Mouse (Mus musculus) left cerebral cortex, postnatal 10 days (tissue): ENCODE data around the gene Copb2. TPM values are rescaled to one million over a fixed set of nuclear protein-coding genes. Genes with fewer than 3 reads are reported as not detected.
A peak's percentile ranks its signal among the peaks of the same experiment; 100 is the strongest.

Experiments
- DNase-seq, 2 experiments: peaks; one replicate each; pipeline ENCODE4 v3.0.0; 2021 to 2022; ENCODE audit warnings: low spot score in 2 of 2, mixed read lengths in 1 of 2; ENCODE audit errors: extremely low spot score in 1 of 2
- intact Hi-C: fragments of 180-260 bp; cut with DNase I; formaldehyde crosslinking; loops from one replicate; pipeline ENCODE4 v1.15.1; 2025
- total RNA-seq, 2 experiments: library from RNA; stranded (reverse); gene quantifications; 2 replicates each; pipeline ENCODE4 v1.2.3; 2021

Gene Copb2
- total RNA-seq = 100 to 1,000 TPM; 101 TPM

DNA sequence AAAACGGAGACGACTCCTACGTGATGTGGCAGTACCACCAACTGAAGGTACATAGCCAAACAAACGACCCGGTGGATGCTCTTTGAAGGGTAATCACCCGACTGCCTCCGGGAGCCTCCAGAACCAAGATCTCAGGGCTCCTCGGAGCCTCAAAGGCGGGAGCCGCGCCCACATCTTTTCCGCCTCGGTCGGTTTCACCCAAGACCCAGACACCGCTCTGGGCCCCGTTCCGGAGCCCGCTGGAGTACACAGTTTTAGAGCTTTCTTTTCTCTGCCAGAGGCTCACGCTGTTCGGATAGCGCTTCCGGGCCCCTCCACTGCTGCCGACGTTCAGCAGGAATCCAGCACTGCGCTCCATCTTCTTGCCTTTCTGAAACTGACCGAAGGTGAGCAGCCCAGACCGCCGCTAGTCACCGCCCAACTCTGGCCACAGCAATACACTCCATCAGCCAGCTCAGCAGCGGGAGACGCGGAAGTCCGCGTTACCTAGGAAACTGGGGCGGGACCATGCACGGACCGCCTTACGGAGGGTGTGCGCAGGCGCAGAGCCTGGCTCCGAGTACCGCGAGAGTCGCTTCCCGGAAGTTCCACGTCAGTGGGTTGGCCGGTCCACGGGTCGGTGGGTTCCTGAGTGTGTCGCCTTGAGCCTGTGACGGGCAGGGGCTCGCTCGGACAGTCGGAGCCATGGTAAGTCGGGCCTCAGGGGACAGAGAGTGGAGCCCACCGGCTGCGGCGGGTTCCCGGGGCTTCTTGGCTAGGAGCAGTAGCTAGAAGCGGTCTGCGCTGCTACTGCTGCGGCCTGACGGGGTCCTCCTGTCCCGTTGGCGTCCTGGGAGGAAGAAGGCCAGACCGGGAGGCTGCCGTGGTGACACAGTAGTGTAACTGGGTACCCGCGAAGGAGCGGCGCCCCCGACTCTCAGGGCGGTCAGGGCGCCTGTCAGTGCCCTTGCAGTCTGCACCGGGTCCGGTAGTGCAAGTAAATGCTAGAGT is at the start of gene Copb2:
TSS of gene Copb2 (plus strand) at position 585 of the 990 bp plus-strand sequence.
- DNase-seq = peak; percentile 98 to 99
- intact Hi-C loops = no loop called here

DNA sequence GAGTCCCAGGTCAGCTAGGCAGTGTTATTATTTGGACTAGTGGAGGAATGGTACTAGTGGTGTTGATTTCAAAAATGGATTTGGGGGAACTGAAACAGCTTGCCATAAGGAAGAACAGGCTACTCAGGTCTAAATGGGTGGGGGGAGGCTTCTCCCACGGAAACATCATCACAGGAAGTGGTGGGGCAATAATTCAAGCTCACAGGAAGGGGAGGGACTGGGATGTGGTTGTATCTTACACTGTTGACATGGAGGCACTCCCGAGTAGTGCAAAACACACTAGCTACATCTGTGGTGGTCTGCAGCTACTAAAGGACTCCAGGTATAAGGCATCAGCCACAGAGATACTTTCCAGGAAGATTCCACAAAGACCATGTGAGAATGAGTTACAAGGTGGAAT is 39.6 kb upstream of the Copb2 start:
- intact Hi-C loops = no loop called here
- DNase-seq = no peak

DNA sequence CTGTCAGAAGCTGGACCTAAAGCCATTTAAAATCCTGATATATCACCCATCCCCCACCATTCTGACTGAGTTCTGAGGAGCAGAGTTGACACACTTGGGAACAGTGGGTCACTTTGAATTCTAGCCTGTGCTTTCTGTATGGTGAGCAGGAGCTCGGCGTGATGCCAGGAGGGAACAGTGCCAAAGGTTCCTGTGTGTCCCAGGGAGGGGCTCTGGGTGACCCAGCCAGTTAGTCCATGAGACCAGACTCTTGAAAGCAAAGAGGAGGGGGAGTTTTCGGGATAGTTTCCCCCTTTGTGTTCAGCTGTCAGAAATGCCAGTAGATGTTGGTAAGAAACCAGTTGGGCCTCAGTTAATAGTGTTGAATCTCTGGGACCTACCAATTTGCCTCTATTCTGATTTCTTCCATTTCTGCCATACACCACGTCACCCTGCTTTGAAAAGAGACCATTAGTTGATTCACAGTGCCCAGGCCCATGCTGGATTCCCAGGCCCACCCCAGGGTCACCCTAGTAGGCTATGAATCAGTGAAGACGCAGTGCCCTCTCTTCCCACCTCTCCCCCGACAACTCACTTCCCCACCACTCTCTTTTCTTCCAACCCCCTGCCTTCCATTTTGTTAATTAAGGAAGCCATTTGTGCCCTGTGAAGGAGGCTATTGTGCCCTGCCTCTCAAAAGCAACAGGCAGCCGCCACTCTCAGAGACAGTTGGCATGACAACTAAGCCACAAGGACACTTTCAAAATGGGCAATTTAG is 38.6 kb upstream of the Copb2 start:
- DNase-seq = peak; percentile 31 to 56
- intact Hi-C loops = no loop called here

DNA sequence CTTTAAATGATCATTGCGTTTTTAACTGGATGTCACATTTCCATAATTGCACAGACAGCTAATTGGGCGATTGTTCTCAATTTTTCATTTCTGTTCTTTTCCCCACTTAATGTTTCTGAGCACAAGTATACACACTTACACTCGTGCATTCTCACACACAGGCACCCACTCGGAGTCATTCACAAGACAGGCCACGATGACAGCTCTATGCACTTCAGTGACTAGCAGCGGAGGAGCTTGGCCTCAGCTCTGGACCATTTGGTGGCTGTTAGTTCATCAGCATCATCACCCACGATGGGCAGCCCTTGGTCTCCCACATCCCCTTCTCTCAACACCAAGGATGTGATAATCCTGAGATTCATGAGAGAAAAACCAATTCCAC is 38.0 kb upstream of the Copb2 start:
- intact Hi-C loops = no loop called here
- DNase-seq = no peak

DNA sequence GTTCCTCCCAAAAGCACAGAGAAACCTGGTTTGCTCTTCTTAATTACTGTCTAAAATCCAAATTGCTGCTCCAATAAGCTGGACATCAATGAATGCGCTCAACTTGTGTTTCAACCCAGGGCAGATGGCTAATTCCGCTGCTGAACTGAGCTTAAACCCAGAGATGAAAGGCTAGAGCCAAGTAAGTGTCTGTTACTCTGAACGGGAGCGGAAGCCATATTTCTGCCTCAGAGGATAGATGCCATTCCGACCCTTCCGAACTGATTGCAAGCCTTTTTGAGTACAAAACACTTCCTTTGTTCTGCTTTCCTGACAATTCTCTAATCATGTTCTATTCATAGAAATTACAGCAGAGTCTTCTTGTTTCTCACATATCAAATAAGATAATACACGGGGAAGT is 36.3 kb upstream of the Copb2 start:
- intact Hi-C loops = no loop called here
- no peak for DNase-seq

DNA sequence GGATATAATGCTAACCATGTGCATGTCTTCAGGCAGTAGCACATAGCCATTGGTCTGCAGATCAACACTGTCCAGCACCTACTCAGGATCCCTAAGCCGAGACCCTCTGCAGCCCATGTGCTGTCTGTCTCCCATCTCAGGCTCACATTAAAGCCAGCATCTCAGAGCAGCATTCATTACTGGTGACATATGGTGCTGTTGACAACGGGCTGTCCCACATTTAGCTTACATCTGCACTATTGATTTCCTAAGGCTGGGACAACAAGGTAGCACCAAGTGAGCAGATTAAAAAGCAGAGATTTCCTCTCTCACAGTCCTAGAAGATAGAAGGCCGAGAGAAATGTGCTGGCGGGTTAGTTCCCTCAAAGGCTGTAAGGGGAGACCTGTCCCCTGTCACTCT is 33.7 kb upstream of the Copb2 start:
- intact Hi-C loops = loop anchor here (10.0 kb wide), 1 partner anchor 85 kb away; no protein-coding TSS in a partner anchor
- DNase-seq = no peak

DNA sequence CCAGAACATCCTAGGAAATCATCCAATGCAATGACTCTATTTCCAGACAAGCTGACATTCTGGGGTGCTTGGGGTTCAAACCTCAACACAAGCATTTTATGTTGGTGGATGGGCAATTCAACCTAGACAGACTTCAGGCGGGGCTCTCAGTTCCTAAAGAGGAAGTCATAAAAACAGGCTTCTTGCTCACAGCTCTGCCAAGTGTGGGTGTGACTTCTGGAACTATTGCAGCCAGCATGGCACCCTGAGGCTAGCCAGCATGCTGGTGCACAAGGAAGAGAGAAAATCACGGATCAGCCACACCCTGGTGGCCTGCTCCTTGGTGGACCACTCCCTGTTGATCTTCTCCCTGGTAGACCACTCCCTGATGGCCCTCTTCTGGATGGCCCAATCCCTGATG is 32.5 kb upstream of the Copb2 start:
- intact Hi-C loops = loop anchor here (10.0 kb wide), 1 partner anchor 86 kb away; no protein-coding TSS in a partner anchor
- DNase-seq = no peak

DNA sequence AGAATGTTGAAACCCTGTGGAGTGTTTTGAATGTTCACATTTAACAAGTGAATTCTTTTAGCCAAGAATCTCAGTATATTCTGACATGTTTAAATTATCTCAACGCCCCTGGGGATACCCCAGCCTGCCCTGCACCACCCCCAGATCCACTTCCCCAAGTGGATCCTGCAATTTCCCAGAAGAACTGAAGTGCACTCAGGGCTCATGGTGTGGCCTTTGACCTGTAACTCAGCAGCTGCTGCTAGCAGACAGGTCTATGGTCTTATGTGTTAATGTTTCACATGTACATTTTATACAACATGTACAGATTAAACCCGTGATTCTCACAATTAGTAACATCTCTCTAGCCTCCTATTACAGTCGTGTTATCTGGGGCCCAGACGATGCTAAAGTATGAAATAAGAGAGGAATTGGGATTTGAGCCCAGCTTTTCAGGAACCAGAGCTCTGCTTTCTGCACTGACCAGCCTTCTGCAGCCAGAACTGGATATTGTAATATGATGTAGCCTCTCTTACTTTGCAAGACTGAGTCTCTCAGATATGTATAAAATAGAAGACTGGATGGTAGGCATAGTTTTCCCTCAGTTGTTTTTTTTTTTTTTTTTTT is 28.7 kb upstream of the Copb2 start:
- DNase-seq = no peak
- intact Hi-C loops = loop anchor here (5.0 to 10.0 kb wide), 2 partner anchors 90 to 117 kb away; no protein-coding TSS in a partner anchor

DNA sequence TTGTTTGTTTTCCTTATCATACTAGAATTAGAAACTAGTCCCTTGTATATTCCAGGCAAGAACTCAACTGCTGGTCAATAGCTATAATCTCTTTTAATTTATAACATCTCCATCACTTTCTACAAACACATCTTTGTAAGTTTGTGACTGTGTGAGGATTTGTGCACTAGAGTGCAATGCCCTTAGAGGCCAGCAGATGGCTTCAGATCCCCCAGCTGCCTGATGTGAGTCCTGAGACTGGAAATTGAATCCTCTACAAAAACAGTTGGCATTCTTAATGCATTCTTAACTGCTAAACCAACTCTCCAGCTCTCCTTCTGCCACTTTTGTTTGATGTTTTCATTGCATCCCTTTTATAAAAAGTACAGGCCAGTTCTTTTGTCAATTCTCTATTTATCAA is 27.8 kb upstream of the Copb2 start:
- intact Hi-C loops = loop anchor here (5.0 to 10.0 kb wide), 2 partner anchors 91 to 118 kb away; no protein-coding TSS in a partner anchor
- no peak for DNase-seq

DNA sequence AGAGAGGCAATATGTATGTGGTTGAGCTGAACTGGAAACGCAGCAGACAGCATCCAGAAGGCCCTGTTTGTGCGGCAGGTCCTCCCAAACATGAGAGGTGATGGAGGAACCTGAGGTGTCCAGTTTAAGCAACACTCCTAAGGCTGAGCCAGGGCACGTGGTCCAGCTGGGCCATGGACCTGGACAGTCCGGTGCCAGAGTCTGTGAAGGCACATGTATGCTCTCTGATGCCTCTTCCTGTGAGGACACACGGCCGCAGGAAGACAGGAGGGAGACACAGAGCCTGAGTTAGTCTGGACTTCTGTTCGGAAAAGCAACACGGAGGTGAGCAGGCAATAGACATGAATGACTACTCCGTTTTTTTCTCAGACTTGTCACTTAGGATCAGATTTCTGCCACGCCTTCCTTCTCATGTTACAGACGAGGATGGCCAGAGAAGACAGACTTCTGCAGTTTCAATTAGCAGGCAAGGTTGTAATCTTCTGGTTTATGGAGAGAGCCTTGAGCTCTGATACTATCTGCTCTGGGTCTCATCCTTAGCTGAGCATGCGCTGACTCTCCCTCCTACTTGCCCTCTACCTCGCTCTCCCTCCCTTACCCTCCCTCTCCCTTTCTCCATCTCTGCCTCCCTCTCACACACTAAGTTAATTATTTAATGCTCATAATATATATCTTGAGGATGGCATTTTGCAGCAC is 25.4 kb upstream of the Copb2 start:
- intact Hi-C loops = loop anchor here (5.0 to 10.0 kb wide), 2 partner anchors 93 to 121 kb away; no protein-coding TSS in a partner anchor
- DNase-seq = no peak

DNA sequence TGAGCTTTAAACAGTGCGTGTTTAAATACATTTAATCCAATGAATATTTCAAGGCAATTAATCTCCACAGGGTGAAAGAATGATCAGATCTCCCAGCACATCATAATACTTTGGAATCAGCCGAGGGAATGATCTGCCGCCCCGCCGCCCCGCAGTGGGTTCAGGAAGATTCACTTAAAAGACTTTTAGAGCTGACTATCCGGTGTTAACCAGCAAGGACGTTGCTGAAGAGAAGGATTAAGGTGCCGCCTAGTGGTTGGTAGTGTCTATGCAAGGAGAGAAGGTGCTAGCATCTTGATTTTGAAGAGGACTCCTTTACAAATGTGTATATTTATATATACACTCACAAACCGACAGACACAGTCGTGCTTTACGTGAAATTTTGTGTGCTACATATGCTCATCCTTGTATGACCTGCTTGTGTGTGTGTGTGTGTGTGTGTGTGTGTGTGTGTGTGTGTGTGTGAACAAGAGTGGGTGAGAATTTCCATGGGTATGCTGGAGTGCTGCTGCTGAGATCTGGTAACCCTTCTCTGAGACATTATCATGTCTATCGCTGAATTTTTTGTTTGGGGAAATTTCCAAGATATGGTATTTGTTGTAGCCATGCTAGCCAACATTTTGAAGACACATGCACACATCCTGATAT is 24.7 kb upstream of the Copb2 start:
- DNase-seq = peak; percentile 74 to 86

DNA sequence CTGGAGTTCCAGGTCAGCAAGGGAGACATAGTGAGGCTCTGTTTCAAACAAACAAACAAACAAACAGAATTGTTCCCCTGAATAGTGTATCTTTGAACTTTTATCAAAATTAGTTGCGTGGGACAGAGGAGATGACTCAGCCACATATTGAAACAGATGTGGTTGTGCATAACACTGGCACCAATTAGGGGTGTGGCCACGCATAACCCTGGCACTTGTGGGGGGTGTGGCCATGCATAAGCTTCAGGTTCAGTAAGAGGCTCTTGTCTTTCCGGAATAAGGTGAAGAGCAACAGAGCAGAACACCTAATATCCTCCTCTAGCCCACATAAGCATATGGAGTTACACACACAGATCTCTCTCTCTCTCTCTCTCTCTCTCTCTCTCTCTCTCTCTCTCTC is 19.5 kb upstream of the Copb2 start:
- no peak for DNase-seq
- intact Hi-C loops = loop anchor here (10.0 kb wide), 2 partner anchors 509 to 1249 kb away; partner anchors contain the start of gene Clstn2

More for the DNA sequence above, 24.7 kb upstream of the Copb2 start:
- intact Hi-C loops = loop anchor here (5.0 to 10.0 kb wide), 2 partner anchors 94 to 122 kb away; no protein-coding TSS in a partner anchor

DNA sequence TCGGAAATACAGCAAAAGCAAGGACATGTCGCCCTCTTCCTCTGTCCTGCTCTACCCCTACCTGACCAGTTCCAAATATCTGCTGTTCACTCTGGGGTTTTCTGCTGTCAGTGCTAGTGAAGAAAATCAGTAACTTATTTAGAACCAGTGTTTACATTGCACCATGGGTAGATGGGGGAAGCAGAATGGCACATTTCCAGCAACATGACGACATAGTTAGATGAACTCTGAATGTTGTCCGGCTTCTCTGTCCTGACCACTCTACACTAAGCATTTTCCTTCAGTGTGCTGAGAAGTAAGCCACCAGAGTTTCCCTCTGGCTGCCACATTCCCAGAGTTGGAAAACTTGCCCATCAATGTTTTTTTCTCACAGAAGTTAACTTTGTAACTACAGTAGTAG is 20.3 kb downstream of the Copb2 start:
- intact Hi-C loops = no loop called here
- no peak for DNase-seq

DNA sequence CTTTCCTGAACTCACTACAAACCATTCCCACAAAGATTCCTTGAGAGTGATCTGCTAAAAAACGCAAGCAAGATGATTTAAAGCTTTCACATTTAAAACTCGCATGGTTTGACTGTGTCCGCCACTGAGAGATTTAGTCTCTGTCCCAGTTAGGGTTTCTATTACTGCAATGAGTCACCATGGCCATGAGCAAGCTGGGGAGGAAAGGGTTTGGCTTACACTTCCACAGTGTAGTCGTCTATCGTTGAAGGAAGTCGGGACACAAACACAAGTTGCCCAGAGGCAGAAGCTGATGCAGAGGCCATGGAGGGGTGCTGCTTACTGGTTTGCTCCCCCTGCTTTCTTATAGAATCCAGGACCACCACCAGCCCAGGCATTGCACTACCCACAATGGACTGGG is 36.6 kb downstream of the Copb2 start:
- no peak for DNase-seq
- intact Hi-C loops = no loop called here

DNA sequence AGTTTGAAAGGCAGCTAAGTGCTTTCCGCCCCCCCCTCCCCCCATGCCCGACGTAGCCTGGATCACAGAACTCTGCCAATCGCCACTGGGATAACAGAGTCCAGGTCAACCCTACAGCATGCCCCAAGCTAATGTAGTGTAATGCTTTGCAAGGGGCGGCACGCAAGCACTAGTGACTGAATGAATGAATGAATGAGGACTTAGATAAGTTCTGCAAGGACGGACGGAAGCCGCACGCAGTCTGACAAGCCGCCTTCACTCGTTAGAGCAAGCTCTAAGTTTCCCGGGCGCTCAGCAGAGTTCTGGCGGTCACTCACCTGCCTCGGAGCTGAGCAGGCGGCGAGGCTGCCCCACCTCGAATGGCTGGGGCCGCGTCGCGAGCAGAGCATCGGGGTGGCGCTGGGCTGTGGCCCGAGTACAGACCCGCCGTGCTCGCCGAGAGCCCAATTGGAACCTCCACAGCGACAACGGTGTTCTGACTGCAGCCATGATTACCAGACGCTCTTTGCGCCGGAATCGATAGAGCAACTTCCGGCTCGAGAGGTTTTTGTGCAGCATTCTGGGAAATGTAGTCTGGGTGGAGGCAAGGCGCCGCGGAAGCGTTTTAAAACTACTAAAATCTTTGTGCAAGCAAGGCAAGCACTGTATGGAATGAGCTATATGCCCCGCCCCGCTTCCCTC is 37.8 kb downstream of the Copb2 start, which contains the start of gene Mrps22:
TSS of gene Mrps22 (minus strand) at position 505 of the 681 bp plus-strand sequence.
- intact Hi-C loops = no loop called here
- DNase-seq = peak; percentile 81 to 83

DNA sequence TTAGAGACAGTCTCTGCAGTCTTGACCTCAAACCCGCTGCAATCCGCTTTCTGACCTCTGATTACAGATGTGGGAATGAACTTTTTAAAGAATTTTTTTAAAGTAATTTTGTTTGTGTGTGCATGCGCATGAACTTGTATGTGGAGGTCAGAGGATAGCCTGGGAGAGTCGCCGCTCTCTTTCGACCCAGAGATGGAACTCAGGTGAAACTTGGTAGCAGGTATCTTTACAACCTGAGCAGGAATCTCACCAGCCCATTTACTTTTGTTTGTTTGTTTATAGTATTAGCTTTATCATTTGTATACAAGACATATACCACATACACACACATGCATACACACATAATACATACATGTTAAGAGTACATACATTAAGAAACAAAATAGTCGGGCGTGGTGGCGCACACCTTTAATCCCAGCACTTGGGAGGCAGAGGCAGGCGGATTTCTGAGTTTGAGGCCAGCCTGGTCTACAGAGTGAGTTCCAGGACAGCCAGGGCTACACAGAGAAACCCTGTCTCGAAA is 38.4 kb downstream of the Copb2 start:
- DNase-seq = no peak
- intact Hi-C loops = no loop called here

DNA sequence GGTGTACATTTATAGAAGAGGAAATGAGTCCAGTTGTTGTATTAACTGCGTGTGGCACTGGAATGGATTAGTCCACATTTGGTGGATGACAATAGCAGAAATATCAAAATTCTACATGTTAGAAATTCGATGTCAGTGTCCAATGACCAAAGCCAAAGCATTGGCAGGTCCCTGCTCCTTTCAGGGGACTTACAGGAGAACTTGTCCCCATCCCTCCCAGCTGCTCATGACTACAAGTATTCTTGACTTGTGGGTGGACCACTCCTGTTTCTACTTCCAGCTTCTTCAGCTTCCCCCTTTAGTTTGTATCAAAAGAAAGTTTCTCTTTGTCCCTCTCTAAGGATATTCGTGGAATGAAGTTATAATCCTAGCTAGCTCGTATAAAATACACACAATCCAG is 41.4 kb downstream of the Copb2 start:
- intact Hi-C loops = no loop called here
- no peak for DNase-seq
